In genomic region chr13:90723533-90723898, GRCm38 (mm10) we compare ENCODE assay signal across 24 mouse cellular contexts.
DNase-seq lines count a peak whose midpoint lies in the region; ATAC-seq lines count a peak whose summit lies in the region.
"Had no signal": no experiment of that assay in that cellular context is flagged by ENCODE, and none has a peak within 500 bp of the region (broad histone marks: within the 10 kb centered on the region; RNA-seq: fewer than 3 reads in every experiment).

No protein-coding gene starts in this region.

- H3K9me3 ChIP-seq in embryonic facial prominence, embryonic 11.5 days (replicated peaks; ENCODE audit: control insufficient read depth, low read length), result no peaks in the 10 kb centered on the region
- H3K9me3 ChIP-seq in embryonic facial prominence, embryonic 10.5 days, result no peaks in the 10 kb centered on the region
- H3K9me3 ChIP-seq in hindbrain, embryonic 11.5 days (ENCODE audit: control insufficient read depth, low read length), result no peaks in the 10 kb centered on the region
- no peaks in the 10 kb centered on the region for H3K9me3 ChIP-seq in hindbrain, embryonic 10.5 days
- no peaks in the 10 kb centered on the region for H3K9me3 ChIP-seq in kidney, embryonic 16.5 days (ENCODE audit: low read length)
- H3K9me3 ChIP-seq: limb, embryonic 10.5 days; liver, embryonic 15.5 days; neural tube, embryonic 13.5 days had no signal

- no peaks in the 10 kb centered on the region for H3K36me3 ChIP-seq in embryonic facial prominence, embryonic 11.5 days (replicated peaks; ENCODE audit: control insufficient read depth, insufficient read depth, low read depth, low read length)
- H3K36me3 ChIP-seq in embryonic facial prominence, embryonic 10.5 days (replicated peaks), result no peaks in the 10 kb centered on the region
- H3K36me3 ChIP-seq in hindbrain, embryonic 11.5 days (ENCODE audit: control insufficient read depth, insufficient read depth, low read length), result no peaks in the 10 kb centered on the region
- H3K36me3 ChIP-seq in hindbrain, embryonic 10.5 days, result no peaks in the 10 kb centered on the region
- no peaks in the 10 kb centered on the region for H3K36me3 ChIP-seq in kidney, embryonic 16.5 days (ENCODE audit: insufficient read depth, low read length)
- H3K36me3 ChIP-seq: limb, embryonic 10.5 days; liver, embryonic 15.5 days; neural tube, embryonic 13.5 days had no signal

- DNase-seq in embryonic facial prominence, embryonic 11.5 days (ENCODE audit: low spot score), result no peak
- DNase-seq in embryonic facial prominence, embryonic 10.5 days (ENCODE audit: low spot score), result no peak
- DNase-seq in hindbrain, embryonic 11.5 days (ENCODE audit: low spot score), result no peak
- no peak for DNase-seq in hindbrain, embryonic 10.5 days (ENCODE audit: low spot score)
- DNase-seq in kidney, adult 18-20 months, result no peak
- DNase-seq in retina, postnatal 1 day, result peak; percentile 2
- DNase-seq in retina, embryonic 14.5 days (ENCODE audit: low spot score), result no peak
- DNase-seq: adrenal gland, postnatal 10 days; cerebellum, adult 2 months; cerebellum, postnatal 36 days; gastrocnemius, postnatal 36 days; heart, postnatal 4 days; kidney, postnatal 10 days; liver; thymus, adult 2 months; thymus, postnatal 4 days had no signal

- WGBS in embryonic facial prominence, embryonic 11.5 days, result 48% methylated on average over 3 of the region's 3 CpGs
- 47% methylated on average over 3 of the region's 3 CpGs for WGBS in embryonic facial prominence, embryonic 10.5 days
- WGBS in hindbrain, embryonic 11.5 days, result 44% methylated on average over 3 of the region's 3 CpGs
- 51% methylated on average over 3 of the region's 3 CpGs for WGBS in hindbrain, embryonic 10.5 days
- 26% methylated on average over 3 of the region's 3 CpGs for WGBS in kidney, embryonic 16.5 days

- 0 out of 2 replicates have a peak, but pooled peaks have one; percentile 52 for ATAC-seq in embryonic facial prominence, embryonic 11.5 days (replicated peaks; ENCODE audit: insufficient number of reproducible peaks, low FRiP score, low TSS enrichment, low read depth)
- ATAC-seq in hindbrain, embryonic 11.5 days (ENCODE audit: low FRiP score), result peak; percentile 61; the same call in 1 of the 2 replicates
- peak; percentile 53; the same call in 1 of the 2 replicates for ATAC-seq in kidney, embryonic 16.5 days (ENCODE audit: low FRiP score, low TSS enrichment)
- ATAC-seq: inflammation-experienced regulatory T-cells, adult 6 months had no signal

- H3K4me1 ChIP-seq in embryonic facial prominence, embryonic 11.5 days (ENCODE audit: control insufficient read depth, insufficient read depth, low read length), result no peaks in the 10 kb centered on the region
- H3K4me1 ChIP-seq in embryonic facial prominence, embryonic 10.5 days, result peaks cover 16% of the 10 kb centered on the region
- H3K4me1 ChIP-seq in hindbrain, embryonic 11.5 days (replicated peaks; ENCODE audit: control insufficient read depth, insufficient read depth, low read length), result no peaks in the 10 kb centered on the region
- peaks cover 17% of the 10 kb centered on the region for H3K4me1 ChIP-seq in hindbrain, embryonic 10.5 days (replicated peaks)
- peaks cover 16% of the 10 kb centered on the region for H3K4me1 ChIP-seq in kidney, embryonic 16.5 days (ENCODE audit: insufficient read depth, low read length)
- H3K4me1 ChIP-seq: liver, embryonic 15.5 days had no signal

- no peaks in the 10 kb centered on the region for H3K27me3 ChIP-seq in embryonic facial prominence, embryonic 11.5 days (ENCODE audit: control insufficient read depth, insufficient read depth, low read length)
- no peaks in the 10 kb centered on the region for H3K27me3 ChIP-seq in embryonic facial prominence, embryonic 10.5 days (replicated peaks; ENCODE audit: low read depth, poor library complexity, severe bottlenecking)
- H3K27me3 ChIP-seq in hindbrain, embryonic 11.5 days (ENCODE audit: control insufficient read depth, insufficient read depth, low read length), result no peaks in the 10 kb centered on the region
- peaks cover 19% of the 10 kb centered on the region for H3K27me3 ChIP-seq in hindbrain, embryonic 10.5 days (ENCODE audit: insufficient read depth, poor library complexity, severe bottlenecking)
- H3K27me3 ChIP-seq in kidney, embryonic 16.5 days (ENCODE audit: insufficient read depth, low read length), result no peaks in the 10 kb centered on the region
- H3K27me3 ChIP-seq: liver, embryonic 15.5 days; neural tube, embryonic 13.5 days had no signal

- no peak overlapping the region for H3K4me3 ChIP-seq in embryonic facial prominence, embryonic 11.5 days (ENCODE audit: low read depth, low read length)
- H3K4me3 ChIP-seq in embryonic facial prominence, embryonic 10.5 days, result no peak overlapping the region
- H3K4me3 ChIP-seq in hindbrain, embryonic 11.5 days (ENCODE audit: low read depth, low read length), result no peak overlapping the region
- H3K4me3 ChIP-seq in hindbrain, embryonic 10.5 days, result no peak overlapping the region
- H3K4me3 ChIP-seq in kidney, embryonic 16.5 days (ENCODE audit: low read length), result no peak overlapping the region
- H3K4me3 ChIP-seq: layer of hippocampus, adult 2 months; limb, embryonic 10.5 days; liver, embryonic 15.5 days; neural tube, embryonic 13.5 days had no signal

- H3K4me2 ChIP-seq in embryonic facial prominence, embryonic 11.5 days (ENCODE audit: low read depth, low read length), result no peak overlapping the region
- H3K4me2 ChIP-seq in hindbrain, embryonic 11.5 days (replicated peaks; ENCODE audit: low read depth, low read length), result no peak overlapping the region
- H3K4me2 ChIP-seq in kidney, embryonic 16.5 days (replicated peaks; ENCODE audit: low read depth, low read length), result no peak overlapping the region
- H3K4me2 ChIP-seq: liver, embryonic 15.5 days; neural tube, embryonic 13.5 days had no signal

- no peak overlapping the region for H3K27ac ChIP-seq in embryonic facial prominence, embryonic 11.5 days (replicated peaks; ENCODE audit: low read depth, low read length)
- no peak overlapping the region for H3K27ac ChIP-seq in embryonic facial prominence, embryonic 10.5 days (replicated peaks)
- H3K27ac ChIP-seq in hindbrain, embryonic 11.5 days (ENCODE audit: low read depth, low read length), result no peak overlapping the region
- H3K27ac ChIP-seq in hindbrain, embryonic 10.5 days, result no peak overlapping the region
- H3K27ac ChIP-seq in kidney, embryonic 16.5 days (ENCODE audit: low read length), result peak overlapping the region; percentile 34; the same call in 1 of the 2 replicates
- H3K27ac ChIP-seq: layer of hippocampus, adult 2 months; liver, embryonic 15.5 days; macrophage; neural tube, embryonic 13.5 days; stomach, postnatal 0 days had no signal

- H3K9ac ChIP-seq in embryonic facial prominence, embryonic 11.5 days (replicated peaks; ENCODE audit: low read length), result no peak overlapping the region
- H3K9ac ChIP-seq in hindbrain, embryonic 11.5 days (ENCODE audit: low read depth, low read length), result no peak overlapping the region
- no peak overlapping the region for H3K9ac ChIP-seq in kidney, embryonic 16.5 days (replicated peaks; ENCODE audit: low read length)
- H3K9ac ChIP-seq: liver, embryonic 15.5 days; neural tube, embryonic 13.5 days had no signal
